Mouse (Mus musculus) right cerebral cortex, postnatal 36 days (tissue): ENCODE results near the gene Zfc3h1.

Experiments used
- DNase-seq, 2 experiments: peaks; one replicate each; pipeline ENCODE4 v3.0.0; 2022; ENCODE audit warnings: low spot score in 2 of 2, mixed read lengths in 1 of 2

Gene Zfc3h1

DNA sequence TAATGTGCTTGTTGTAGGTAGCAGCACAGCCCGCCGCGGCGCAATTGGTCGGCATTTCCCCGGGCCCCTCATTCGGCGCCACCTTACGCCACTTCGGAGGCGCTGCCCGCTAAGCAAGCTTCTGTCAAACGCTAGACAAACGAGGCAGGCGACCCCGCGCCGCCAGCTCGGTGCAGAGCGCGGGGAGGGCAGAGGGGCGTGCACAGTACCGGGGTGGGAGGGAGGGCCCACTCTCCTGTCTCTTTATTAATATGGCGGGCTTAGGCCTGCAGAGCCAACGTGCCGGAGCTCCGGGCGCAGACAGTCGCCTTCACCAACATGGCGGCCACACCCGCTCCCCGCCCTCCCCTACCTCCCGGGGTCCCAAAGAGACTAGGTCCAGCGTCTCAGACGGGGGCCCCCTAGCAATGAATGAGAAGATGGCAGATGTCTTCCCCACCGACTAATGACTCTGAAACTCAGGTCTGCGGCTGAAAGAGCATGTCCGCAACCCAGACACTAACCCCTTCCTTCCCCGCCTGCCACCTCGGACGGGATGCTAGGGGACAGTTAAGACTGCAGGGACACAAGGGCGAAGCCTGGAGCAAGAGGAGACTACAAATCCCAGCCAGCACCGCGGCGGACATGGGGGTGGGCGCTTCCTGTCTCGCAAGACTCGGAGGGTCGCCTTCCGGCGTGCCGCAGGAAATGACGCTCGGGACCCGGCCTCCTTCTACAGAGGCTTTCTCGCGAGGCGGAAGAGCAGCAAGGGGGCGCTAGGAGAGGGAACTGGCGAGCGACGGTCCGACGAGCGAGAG lies at the start of gene Zfc3h1, which contains the start of gene Thap2:
Gene Zfc3h1 (plus strand): TSS at position 739 of the 797 bp plus-strand sequence.
Gene Thap2 (minus strand): TSS at position 223 of the 797 bp plus-strand sequence.
- DNase-seq, result peak; percentile 99

DNA sequence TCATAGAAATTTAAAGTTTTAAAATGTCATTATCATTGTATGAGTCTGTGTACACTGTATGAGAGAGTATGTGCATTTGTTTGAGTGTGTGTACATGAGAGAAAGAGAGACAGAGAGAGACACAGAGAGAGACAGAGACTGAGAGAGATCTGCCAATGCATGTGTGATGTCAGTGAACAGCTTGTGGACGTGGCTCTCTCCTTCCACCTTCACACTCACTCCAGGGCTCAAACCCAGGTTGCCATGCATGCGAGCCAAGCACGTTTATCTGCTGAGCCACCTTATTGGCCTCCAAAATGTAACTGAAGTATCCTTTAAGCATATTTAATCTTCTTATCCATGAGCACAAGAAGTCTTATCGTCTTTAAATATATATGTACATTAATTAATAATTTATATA lies 47.9 kb upstream of the Zfc3h1 start:
- DNase-seq, result no peak

DNA sequence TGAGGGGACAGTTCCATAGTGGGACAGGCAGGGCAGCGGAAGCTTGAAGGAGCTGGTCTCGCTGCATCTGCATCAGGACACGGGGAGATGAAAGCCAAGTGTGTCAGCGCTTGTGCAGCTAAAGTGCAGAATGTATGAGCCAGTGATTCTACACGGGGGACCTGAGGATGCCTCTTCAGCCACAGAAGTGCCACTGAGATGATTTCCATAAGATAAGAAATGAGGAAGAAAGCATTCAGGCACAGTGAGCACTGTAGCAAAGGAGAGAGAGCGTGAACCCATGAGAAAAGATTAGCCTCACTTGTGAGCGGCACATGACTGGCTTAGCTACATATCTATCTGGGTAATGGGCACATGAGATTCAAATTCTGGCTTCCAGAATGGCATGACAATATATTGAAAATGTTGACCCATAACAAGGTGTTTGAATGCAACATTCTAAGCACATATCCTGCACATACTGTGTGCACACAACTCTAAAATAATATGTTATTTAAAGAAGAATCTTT lies 44.9 kb upstream of the Zfc3h1 start:
- no peak for DNase-seq

DNA sequence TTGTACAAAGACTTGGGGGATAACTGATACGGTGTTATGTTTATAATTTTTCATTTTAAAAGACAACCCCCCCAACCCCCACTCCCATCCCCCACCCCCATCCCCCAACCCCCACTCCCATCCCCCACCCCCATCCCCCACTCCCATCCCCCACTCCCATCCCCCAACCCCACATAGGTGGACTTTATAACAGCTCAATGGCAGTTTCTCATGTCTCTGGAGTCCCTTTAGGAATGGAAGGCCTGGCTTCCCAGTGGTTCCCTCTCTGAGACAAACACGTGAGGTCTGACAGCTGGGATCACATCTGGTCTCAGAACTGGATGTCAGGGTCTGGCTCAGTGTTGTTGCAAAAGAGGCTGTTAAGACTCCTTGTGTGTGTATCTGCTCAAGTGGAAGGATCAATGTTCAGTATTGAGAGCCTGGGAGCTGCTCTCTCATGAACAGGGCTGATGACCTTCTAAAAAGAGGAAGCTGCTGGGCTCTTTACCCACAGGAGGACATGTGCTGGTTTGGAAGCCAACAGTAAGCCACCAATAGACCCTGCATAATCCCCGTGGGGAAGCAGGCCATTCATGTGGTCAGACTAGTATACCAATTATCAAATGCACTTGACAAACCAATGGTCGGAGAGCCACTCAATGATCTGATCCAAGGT lies 41.9 kb upstream of the Zfc3h1 start:
- no peak for DNase-seq

DNA sequence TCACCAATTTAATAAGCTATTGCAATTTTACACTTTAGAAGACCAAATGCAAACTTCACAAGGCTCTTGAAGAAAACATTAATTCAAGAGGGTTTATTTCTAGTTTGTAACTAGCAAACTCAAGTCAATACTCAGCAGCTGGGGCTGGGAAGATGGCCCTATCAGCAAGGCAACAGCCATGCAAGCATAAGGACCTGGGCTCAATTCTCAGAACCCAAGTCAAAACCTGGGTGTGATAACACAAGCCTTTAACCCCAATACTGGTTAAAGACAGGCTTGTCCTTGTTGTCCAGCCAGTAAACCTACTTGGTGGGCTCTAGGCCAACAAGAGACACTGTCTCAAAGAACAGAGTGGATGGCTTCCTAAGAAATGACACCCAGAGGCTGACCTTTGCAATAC lies 38.3 kb upstream of the Zfc3h1 start:
- no peak for DNase-seq

DNA sequence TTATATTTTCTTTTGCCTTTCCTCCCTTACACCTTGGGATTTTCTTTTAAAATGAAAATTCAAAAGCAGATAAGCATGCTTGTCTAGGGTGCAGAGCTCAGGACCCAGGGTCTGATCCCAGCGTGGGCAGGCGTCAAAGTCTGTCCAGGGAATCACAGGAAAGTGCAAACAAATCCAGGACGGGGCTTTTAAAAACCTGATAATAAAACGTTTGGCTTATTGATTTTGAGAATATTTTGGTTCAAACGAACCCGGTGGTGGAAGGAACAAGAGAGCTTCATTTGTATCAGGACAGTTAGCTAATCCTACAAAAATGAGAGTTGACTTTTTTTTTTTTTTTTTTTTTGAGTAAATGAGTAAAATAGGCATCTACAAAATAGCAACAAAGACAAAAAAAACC lies 36.6 kb upstream of the Zfc3h1 start:
- DNase-seq, result no peak

DNA sequence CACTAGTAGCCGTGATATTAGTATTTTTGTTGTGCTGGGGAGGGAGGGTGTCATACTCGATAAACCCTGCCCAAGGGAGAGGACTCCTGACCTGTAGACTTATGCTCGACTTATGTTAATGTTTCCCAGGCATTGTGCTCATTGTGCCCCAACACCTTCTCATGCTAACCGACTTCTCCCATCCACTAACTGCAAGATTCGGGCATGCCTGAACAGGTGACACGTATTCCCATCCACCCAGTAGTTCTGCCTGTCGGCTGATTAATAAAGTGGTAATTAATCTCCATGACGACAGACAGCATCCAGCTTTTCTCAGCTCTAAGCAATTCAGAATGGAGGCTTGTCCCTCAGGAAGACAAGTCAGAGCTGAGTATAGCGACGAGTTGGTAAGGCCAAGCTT lies 35.7 kb upstream of the Zfc3h1 start:
- no peak for DNase-seq

DNA sequence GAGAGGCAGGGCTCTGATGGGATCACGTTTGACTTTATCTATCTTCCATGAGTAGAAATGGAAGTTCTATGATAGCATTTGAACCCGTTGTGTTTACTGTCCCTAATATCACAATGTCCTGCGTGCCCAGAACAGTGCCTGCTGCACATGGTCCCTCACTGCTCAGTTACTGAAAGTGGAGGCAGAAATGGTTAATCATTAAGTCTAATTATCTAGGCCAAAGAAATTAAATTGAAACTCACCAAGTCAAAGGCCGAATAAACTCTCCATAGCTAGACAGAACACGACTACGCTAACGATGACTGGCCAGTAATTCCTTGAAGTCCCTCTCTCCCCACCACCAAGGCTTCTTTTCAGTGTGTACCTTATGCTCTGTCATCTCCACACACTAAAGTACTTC lies 35.2 kb upstream of the Zfc3h1 start:
- DNase-seq, result no peak

DNA sequence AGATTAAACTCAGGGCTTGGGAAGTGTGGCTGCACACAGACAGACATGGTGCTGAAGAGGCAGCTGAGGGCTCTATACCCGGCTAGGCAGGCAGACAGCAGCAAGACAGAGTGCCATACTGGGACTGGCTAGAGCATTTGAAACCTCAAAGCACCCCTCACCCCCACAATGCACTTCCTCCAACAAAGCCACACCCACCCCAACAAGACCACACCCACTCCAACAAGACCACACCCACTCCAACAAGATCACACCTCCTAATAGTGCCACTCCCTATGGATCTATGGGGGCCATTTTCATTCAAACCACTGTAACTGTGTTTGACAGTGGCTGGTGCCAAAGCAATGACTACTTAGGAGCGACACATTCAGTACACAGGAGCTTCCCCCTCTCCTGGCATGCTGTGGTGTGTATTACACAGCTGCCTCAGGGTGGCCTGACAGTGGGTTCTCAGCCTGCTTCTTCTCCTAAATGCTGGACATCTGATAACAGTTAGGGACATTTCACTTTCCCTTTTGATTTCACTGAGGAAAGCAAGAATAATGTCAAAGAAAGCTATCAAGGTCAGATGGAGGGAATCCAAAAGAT lies 33.9 kb upstream of the Zfc3h1 start:
- no peak for DNase-seq

DNA sequence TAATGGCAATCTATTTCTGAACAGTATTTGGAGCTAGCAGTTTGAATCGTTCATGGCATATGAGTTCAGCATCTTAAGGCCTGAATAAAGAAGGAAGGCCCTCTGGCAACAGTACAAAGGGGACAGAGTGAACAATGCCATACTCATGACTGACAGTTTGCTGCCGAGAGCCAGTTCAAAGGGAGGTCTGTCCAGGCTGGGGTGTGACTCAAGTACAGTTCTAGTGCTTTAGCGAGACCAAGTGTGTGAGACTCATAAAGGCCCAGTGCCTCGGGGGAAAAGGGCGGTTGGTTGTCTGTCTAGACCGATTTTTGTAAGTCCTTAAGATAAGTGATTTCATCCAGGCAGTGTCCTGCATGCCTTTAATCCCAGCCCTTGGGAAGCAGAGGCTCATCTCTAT lies 30.2 kb upstream of the Zfc3h1 start:
- DNase-seq, result no peak

DNA sequence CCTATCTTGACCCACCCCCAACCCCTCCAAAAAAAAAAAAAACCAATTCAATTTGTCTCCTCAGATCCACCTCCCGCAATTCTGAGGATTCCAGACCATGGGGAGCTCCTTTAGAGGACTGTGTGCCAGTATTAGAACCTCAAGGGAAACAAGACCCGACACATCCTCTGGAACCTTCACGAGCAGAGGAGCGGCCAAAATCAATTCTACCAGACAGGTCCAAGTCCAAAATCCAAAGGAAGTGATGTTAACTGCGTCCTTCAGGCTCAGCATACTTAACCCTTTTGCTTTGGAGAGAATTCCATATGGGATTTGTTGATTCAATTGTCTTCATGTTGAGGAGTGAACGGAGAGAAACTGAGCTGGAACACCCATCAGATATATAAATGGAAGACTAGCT lies 29.7 kb upstream of the Zfc3h1 start:
- DNase-seq, result no peak

DNA sequence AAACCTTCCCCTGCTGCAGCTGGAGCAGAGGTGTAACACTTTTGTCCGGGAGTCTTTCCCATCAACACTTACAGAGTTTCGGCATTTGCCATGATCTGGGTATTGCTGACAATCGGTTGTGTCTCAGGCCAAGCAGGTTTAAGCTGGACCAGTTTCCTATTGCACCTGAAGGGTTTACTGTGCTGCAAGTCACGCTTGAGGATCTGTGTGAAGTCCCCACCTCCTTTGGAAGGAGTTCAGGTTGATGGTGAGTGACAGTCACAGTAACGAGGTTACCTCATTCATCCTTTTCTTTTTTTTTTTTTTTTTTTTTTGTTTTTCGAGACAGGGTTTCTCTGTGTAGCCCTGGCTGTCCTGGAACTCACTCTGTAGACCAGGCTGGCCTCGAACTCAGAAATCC lies 28.7 kb upstream of the Zfc3h1 start:
- no peak for DNase-seq

DNA sequence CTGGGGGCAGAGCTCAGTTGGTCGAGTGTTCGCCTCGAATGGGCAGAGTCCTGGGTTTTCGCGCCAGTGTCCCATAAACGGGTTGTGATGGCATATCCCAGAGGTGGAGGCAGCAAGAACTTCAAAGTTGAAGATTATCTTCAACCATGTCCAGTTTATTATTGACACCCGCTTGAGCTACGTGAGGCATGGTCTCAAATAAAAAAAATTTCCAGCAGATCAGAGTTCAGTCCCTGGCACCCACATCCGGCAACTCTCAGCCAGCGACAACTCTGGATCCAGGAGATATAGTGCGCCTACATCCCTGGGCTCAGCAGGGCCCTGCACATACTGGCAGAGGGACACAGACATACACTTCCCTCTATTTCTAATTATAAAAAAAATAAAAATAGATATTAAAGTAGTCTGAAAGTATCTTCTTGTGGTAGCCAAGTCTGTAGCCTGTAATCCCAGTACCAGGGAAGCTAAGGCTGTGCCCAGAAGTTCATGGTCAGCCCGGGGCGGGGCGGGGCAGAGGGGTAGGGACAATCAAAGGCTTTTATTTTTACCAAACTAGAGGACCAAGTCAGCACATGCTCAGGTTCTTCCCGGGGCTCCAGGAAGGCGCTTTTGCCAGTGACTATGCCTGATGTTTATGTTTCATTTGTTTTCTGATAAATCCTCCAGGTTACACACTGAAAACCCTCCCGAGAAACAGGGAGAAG lies 26.4 kb upstream of the Zfc3h1 start:
- no peak for DNase-seq

DNA sequence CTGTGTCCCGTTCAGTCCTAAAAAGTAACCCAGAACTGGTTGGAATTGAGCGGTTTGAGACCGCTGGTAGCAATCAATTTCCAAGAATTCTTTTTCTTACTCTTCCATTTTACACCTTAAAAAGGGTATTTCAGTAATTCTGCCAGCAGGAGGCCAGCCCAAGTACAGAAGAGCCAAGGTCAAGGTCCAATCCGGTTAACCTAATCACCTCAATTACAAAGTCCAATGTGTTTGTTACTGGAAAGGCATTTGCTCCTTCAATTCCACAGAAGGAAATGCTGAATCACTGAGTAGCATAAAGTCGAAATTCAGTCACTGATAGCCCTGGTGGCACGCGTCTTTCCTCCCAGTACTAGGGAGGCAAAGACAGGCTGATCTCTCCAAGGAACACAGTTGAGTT lies 25.7 kb upstream of the Zfc3h1 start:
- no peak for DNase-seq

DNA sequence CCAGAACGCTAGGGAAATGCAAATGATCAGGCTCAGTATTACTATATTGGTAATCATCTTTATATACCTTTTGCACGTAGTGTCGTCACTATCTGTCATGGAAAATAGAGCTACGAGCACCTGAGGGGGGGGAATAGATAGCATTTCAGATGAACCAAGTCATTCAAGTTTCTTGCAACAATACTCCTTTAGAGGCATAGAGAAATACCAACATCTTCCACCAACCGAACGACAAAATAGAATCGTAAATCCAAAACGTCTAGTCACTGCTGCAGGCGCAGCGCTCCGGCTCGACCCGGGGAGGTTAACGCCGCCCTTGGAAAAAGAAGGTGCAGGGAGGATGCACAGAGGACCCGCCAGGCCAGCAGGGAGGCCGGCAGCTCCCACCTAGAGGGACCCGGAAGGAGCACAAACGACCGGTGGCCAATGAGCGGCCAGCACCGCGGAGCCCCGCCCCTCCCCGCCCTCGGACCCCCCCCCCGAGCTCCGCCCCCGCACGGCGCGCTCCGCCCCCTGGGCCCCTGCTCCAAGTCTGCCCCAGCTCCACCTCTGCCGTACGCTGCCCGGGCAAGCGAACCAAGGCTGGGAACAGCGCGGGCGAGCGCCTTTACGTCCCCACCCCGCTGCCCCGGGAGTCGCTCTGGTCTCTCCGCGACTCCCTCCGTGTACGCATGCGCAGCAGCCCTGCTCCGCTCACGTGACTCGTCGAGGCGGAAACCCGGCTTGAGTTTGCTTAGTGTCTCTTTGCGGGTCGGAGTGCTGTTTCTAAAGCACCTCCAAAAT lies 22.7 kb upstream of the Zfc3h1 start, which contains the start of gene Tmem19:
Gene Tmem19 (minus strand): TSS at position 662 of the 783 bp plus-strand sequence.
- peak; percentile 91 to 94 for DNase-seq

DNA sequence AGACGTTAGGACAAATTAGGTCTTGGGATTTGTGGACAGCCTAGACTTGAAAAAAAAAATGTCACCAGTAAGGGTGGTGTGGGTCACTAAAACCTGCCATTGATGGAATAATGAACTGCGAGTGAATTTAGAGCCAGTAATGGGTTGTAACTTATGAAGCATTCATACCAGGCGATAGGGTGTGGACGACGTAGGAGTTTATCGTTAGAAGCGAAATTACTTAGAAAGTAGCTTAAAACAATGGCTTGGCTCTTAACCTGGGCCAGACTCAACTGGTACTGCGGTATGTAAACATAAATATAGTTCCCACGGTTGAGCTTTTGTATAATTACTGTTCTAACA lies 22.2 kb upstream of the Zfc3h1 start:
- DNase-seq, result no peak

DNA sequence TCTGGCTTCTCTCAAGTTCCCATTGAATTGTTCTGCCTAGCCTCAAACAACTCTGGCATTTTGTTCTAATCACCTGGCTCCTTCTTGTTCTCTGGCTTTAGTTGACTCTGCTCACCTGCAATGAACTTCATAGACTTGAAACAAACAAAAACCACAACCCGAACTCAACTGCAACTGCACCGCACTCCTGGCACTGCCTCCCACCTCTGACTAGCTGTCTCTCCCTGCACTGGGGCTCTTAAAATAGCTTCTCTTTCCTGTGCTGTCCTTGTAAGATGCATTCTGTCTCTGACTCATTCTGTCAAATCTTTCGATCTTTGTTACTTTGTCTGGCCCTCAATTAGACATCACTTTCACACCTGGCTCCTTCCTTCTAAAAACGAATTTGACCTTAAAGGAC lies 21.6 kb upstream of the Zfc3h1 start:
- DNase-seq, result no peak

DNA sequence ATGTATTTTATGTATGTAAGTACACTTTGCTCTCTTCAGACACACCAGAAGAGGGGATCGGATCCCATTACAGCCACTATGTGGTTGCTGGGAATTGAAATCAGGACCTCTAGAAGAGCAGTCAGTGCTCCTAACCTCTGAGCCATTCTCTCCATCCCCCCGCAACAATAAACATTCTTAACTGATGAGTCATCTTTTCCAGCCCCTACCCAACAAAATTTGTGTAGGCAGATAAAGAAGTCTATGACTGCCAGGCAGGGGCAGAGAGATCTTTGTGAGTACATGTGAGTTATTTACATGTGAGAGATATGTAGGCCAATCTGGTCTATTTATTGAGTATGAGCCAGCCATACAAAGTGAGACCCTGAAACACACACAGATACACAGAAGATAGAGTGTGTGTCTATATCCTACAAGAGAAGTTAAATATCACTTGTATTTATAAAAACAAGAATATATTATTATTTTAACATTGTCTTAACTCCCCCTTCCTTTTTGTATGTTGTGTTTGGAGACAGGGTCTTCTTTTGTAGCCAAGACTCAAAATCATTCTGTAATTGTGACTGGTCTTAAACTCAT lies 3.2 kb upstream of the Zfc3h1 start:
- DNase-seq, result no peak

DNA sequence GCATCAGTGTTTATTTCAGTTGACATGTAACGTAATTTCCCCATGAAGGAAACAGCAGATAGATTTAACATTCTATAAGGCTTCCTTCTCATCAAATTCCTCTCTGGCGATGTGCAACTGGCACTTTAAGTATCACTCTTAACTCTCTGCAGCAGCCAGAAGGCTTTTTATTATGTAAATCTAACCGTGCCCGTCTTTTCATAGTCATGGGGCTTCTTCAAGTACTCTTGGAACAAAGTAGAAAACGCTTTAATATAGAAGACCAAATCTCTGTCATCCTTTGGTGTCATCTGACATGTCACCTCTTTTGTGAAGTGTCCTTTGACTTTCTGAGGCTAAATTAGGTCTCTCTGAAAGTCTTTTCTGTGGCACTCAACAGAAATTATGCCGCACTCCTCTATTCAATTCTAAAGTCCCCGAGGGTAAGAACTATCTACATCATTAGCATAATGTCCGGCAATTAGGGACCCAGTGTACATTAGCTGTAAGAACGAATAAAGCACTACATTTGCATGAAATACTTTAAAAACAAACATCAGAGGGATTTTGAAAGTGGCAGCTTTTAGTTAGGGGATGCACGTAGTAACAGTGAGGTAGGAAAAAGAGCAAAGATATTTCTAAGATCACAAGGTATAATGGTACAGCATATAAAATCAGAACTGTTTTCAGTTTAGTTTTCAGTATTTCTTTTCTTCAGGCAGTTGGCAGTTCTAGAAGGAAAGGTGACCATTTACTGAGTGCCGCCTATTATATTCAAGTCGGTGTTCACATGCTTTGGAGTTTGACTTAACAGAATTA lies 1.7 kb upstream of the Zfc3h1 start:
- no peak for DNase-seq

DNA sequence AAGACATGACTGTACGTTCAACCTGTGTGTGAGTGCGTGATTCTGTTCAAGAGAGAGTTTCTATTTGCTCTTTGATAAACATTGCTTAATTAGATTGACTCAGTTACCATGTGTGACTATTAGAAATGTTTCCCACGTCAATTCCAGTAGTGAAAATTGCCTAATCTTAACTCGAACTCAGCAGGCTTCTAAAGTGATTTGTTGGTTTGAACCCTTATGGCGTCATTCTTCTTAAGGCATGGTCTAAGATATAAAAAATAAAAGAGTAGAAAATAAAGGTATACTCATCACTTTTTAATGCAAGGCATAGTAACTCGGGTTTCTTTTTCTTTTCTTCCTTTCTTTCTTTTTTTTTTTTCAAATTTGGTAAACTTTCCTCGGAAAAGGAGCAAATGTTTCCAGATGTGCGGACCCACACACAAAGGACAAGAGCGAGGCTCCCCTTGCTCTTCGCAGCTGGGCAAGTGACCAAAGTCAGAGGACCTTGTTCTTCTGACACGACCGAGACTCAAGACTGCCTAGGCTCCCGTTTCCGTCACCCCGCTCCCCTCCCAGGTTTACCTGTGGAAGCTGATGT lies 1.0 kb upstream of the Zfc3h1 start:
- DNase-seq, result no peak
